10 mouse cellular contexts compared by ENCODE assay signal in the genomic region with DNA sequence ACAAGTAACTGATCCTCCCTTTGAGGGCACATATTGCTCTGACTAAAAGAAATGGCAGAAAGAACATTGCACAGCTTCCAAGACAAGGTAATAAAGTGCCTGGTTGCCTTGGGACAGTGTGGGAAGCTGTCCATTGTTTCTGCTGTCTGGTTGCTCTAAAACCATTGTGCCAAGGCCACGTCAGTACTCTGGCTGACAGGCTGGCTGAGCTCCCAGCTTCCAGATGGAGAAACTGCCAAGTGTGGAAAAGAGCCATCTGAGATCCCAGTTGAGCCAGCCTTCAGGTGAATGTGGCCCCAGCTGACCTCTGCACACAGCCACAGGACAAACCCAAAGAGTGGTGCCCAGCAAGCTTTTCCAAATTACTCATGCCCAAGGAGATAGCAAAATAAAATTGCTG.
DNase-seq lines count a peak whose midpoint lies in the region; ATAC-seq lines count a peak whose summit lies in the region.
"Had no signal": no experiment of that assay in that cellular context is flagged by ENCODE, and none has a peak within 500 bp of the region (broad histone marks: within the 10 kb centered on the region; RNA-seq: fewer than 3 reads in every experiment).

No protein-coding gene starts in this region.

- H3K36me3 ChIP-seq in heart, embryonic 10.5 days = no peaks in the 10 kb centered on the region
- H3K36me3 ChIP-seq: neural tube, embryonic 12.5 days had no signal

- H3K4me1 ChIP-seq in heart, embryonic 10.5 days = no peaks in the 10 kb centered on the region
- H3K4me1 ChIP-seq: neural tube, embryonic 12.5 days had no signal

- H3K4me3 ChIP-seq in heart, embryonic 10.5 days = no peak overlapping the region
- H3K4me3 ChIP-seq: neural tube, embryonic 12.5 days had no signal

- H3K27me3 ChIP-seq in heart, embryonic 10.5 days (ENCODE audit: insufficient read depth, poor library complexity, severe bottlenecking) = no peaks in the 10 kb centered on the region
- H3K27me3 ChIP-seq: neural tube, embryonic 12.5 days had no signal

- DNase-seq in heart, adult 18-20 months = peak; percentile 83 to 84
- no peak for DNase-seq in heart, embryonic 10.5 days (ENCODE audit: low spot score)
- peak; percentile 79 for DNase-seq in adrenal gland, adult 2 months
- DNase-seq in fat pad, adult 2 months (ENCODE audit: extremely low read depth, low read depth, low spot score) = peak; percentile 99
- peak; percentile 67 for DNase-seq in heart, postnatal 4 days
- peak; percentile 63 to 89 for DNase-seq in left cerebral cortex, postnatal 25 days (ENCODE audit: low spot score in 2 of 2)
- no peak for DNase-seq in urinary bladder, postnatal 25 days (ENCODE audit: low spot score)

- no peaks in the 10 kb centered on the region for H3K9me3 ChIP-seq in heart, embryonic 10.5 days
- H3K9me3 ChIP-seq: neural tube, embryonic 12.5 days had no signal

- H3K27ac ChIP-seq in heart, embryonic 10.5 days = no peak overlapping the region
- H3K27ac ChIP-seq: kidney, postnatal 0 days; neural tube, embryonic 12.5 days had no signal

- ATAC-seq in megakaryocyte progenitor cell, adult 5-6 weeks (replicated peaks; ENCODE audit: poor library complexity) = no peak

- 50% methylated on average over 1 of the region's 1 CpGs for WGBS in heart, embryonic 10.5 days

- intact Hi-C loops in left cerebral cortex, postnatal 25 days (cut with DNase I) = no loop called here

Comparison
In these comparisons a context has a peak if more than half of its experiments do, and no peak if none do; other contexts are left out.
1. DNase-seq: peak in heart, adult 18-20 months (2 of 2), adrenal gland, adult 2 months (single experiment), fat pad, adult 2 months (single experiment), heart, postnatal 4 days (single experiment) and left cerebral cortex, postnatal 25 days (2 of 2); none in heart, embryonic 10.5 days (single experiment) and urinary bladder, postnatal 25 days (single experiment).